In the genomic region with DNA sequence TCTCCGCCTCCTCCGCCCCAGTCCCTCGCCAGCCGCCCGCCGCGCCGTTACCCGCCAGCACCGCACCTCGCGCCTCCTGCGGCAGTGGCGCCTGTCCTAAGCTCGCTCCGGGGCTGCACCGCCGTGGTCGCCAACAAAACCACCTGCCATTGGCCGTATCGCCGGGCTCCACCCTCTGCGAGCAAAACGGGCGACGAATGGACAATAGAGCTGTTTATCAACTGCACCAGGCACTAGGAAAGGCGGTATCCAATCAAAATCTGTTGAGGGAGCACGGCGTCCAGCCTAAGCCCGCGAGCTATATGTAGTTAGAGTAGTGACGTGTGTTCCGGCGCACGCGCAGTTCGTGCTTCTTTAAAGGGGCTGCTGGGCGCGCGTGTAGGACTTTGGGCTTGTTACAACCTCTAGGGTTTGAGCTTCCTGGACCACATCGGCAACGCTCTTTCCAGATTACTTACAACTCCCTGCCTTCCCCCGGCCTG, we compare ENCODE assay signal across 7 mouse cellular contexts. TPM values are rescaled to one million over a fixed set of nuclear protein-coding genes. Genes with fewer than 3 reads are reported as not detected.
DNase-seq lines count a peak whose midpoint lies in the region; ATAC-seq lines count a peak whose summit lies in the region.

A gene (minus strand): TSS at position 131 of the 482 bp plus-strand sequence.

- no peaks in the 10 kb centered on the region for H3K4me1 ChIP-seq in embryonic facial prominence, embryonic 11.5 days (ENCODE audit: control insufficient read depth, insufficient read depth, low read length)
- peaks cover 27% of the 10 kb centered on the region for H3K4me1 ChIP-seq in limb, embryonic 10.5 days
- H3K4me1 ChIP-seq in midbrain, embryonic 13.5 days (replicated peaks) = peaks cover 43% of the 10 kb centered on the region

- H3K4me2 ChIP-seq in embryonic facial prominence, embryonic 11.5 days (ENCODE audit: low read depth, low read length) = peak within 1 kb of the TSS; percentile 60
- H3K4me2 ChIP-seq in midbrain, embryonic 13.5 days (replicated peaks) = peak within 1 kb of the TSS; percentile 84

- DNase-seq in adrenal gland, postnatal 14 days = peak; percentile 98
- peak; percentile 99 for DNase-seq in embryonic facial prominence, embryonic 11.5 days (ENCODE audit: low spot score)
- DNase-seq in kidney, adult 11 months = peak; percentile 100
- peak; percentile 99 for DNase-seq in limb, embryonic 10.5 days (ENCODE audit: low spot score)
- DNase-seq in spleen, adult 12 weeks (ENCODE audit: low spot score) = peak; percentile 98

- H3K27ac ChIP-seq in embryonic facial prominence, embryonic 11.5 days (replicated peaks; ENCODE audit: low read depth, low read length) = peak within 1 kb of the TSS; percentile 79
- peak within 1 kb of the TSS; percentile 98 for H3K27ac ChIP-seq in limb, embryonic 10.5 days
- peak within 1 kb of the TSS; percentile 90 for H3K27ac ChIP-seq in midbrain, embryonic 13.5 days

- WGBS in embryonic facial prominence, embryonic 11.5 days = 0% methylated on average over 38 of the region's 43 CpGs
- under 1% methylated on average over 43 of the region's 43 CpGs for WGBS in limb, embryonic 10.5 days
- WGBS in midbrain, embryonic 13.5 days = under 1% methylated on average over 42 of the region's 43 CpGs

- no peaks in the 10 kb centered on the region for H3K27me3 ChIP-seq in embryonic facial prominence, embryonic 11.5 days (ENCODE audit: control insufficient read depth, insufficient read depth, low read length)
- H3K27me3 ChIP-seq in limb, embryonic 10.5 days (ENCODE audit: low read depth, poor library complexity, severe bottlenecking) = no peaks in the 10 kb centered on the region
- H3K27me3 ChIP-seq in midbrain, embryonic 13.5 days = no peaks in the 10 kb centered on the region

- H3K9me3 ChIP-seq in embryonic facial prominence, embryonic 11.5 days (replicated peaks; ENCODE audit: control insufficient read depth, low read length) = no peaks in the 10 kb centered on the region
- no peaks in the 10 kb centered on the region for H3K9me3 ChIP-seq in limb, embryonic 10.5 days (replicated peaks)
- H3K9me3 ChIP-seq in midbrain, embryonic 13.5 days = no peaks in the 10 kb centered on the region

- peak within 1 kb of the TSS; percentile 95 for H3K4me3 ChIP-seq in embryonic facial prominence, embryonic 11.5 days (ENCODE audit: low read depth, low read length)
- H3K4me3 ChIP-seq in limb, embryonic 10.5 days = peak within 1 kb of the TSS; percentile 96
- H3K4me3 ChIP-seq in midbrain, embryonic 13.5 days (replicated peaks) = peak within 1 kb of the TSS; percentile 79

- ATAC-seq in embryonic facial prominence, embryonic 11.5 days (replicated peaks; ENCODE audit: insufficient number of reproducible peaks, low FRiP score, low TSS enrichment, low read depth) = peak; percentile 99
- ATAC-seq in granulocyte monocyte progenitor cell, adult 5-6 weeks (replicated peaks; ENCODE audit: poor library complexity, severe bottlenecking) = peak; percentile 85
- ATAC-seq in midbrain, embryonic 13.5 days = peak; percentile 100

- peak within 1 kb of the TSS; percentile 94 for H3K9ac ChIP-seq in embryonic facial prominence, embryonic 11.5 days (replicated peaks; ENCODE audit: low read length)
- peak within 1 kb of the TSS; percentile 80 for H3K9ac ChIP-seq in midbrain, embryonic 13.5 days (replicated peaks)

- no peaks in the 10 kb centered on the region for H3K36me3 ChIP-seq in embryonic facial prominence, embryonic 11.5 days (replicated peaks; ENCODE audit: control insufficient read depth, insufficient read depth, low read depth, low read length)
- peaks cover 32% of the 10 kb centered on the region for H3K36me3 ChIP-seq in limb, embryonic 10.5 days
- H3K36me3 ChIP-seq in midbrain, embryonic 13.5 days = peaks cover 7% of the 10 kb centered on the region

RNA-seq across cellular contexts. Expression of the gene that starts here (rescaled TPM):
- 154 and 166 TPM in 2 replicates for total RNA-seq in adrenal gland, postnatal 14 days (2021)
- polyA plus RNA-seq in embryonic facial prominence, embryonic 11.5 days (2014; fragmentation: Nextera tagmentation; extraction: Ambion mirVana) = 178 and 197 TPM in 2 replicates
- 85.5 and 133 TPM in 2 replicates for total RNA-seq in granulocyte monocyte progenitor cell, adult 5-6 weeks (2014; fragmentation: Nextera tagmentation)
- 126 and 136 TPM in 2 replicates for total RNA-seq in granulocyte monocyte progenitor cell, adult 5-6 weeks (2017)
- polyA plus RNA-seq in limb, embryonic 10.5 days (2016; fragmentation: Nextera tagmentation; extraction: Ambion mirVana) = 385 and 410 TPM in 2 replicates
- polyA plus RNA-seq in midbrain, embryonic 13.5 days (2015; fragmentation: Nextera tagmentation; extraction: Ambion mirVana) = 364 and 378 TPM in 2 replicates

Comparison
In these comparisons a context has a peak if more than half of its experiments do, and no peak if none do; other contexts are left out.
1. Peak in every context shown above with its lines: DNase-seq, ATAC-seq, H3K4me3 ChIP-seq and H3K27ac ChIP-seq.